Mouse (Mus musculus) hindbrain, embryonic 14.5 days (tissue): Measurements from ENCODE around the gene Gm43518. TPM values are rescaled to one million over a fixed set of nuclear protein-coding genes. Genes with fewer than 3 reads are reported as not detected.

Experiments
- ATAC-seq: fragments of 200-750 bp; cut with Nextera tagmentation; 2 replicates; pipeline ENCODE4 v1.8.0; 2017; ENCODE audit warnings: moderate number of reproducible peaks, mild to moderate bottlenecking, moderate TSS enrichment, moderate library complexity; ENCODE audit not compliant: low FRiP score
- DNase-seq: peaks from one replicate; pipeline ENCODE4 v3.0.0-alpha.2; 2015; ENCODE audit warnings: low spot score
- H3K27ac ChIP-seq: fragments of 300-500 bp; sonication (generic); 2 replicates; pipeline ENCODE4 v1.5.1; 2014; ENCODE audit warnings: mild to moderate bottlenecking, moderate library complexity
- H3K27me3 ChIP-seq: fragments of 300-500 bp; sonication (generic); 2 replicates; pipeline ENCODE4 v1.6.1; 2014; ENCODE audit warnings: mild to moderate bottlenecking, low read length, mixed read lengths; ENCODE audit not compliant: control insufficient read depth, insufficient read depth
- H3K36me3 ChIP-seq: fragments of 300-500 bp; sonication (generic); replicated peaks from 2 replicates; pipeline ENCODE4 v1.6.1; 2014; ENCODE audit not compliant: control insufficient read depth, insufficient read depth
- H3K4me1 ChIP-seq: fragments of 300-500 bp; sonication (generic); replicated peaks from 2 replicates; pipeline ENCODE4 v1.6.1; 2014; ENCODE audit warnings: antibody characterized with exemption, low read length, mixed read lengths; ENCODE audit not compliant: control insufficient read depth, insufficient read depth
- H3K4me2 ChIP-seq: fragments of 300-500 bp; sonication (generic); replicated peaks from 2 replicates; pipeline ENCODE4 v1.6.1; 2014; ENCODE audit warnings: mild to moderate bottlenecking, moderate library complexity
- H3K4me3 ChIP-seq: fragments of 300-500 bp; sonication (generic); replicated peaks from 2 replicates; pipeline ENCODE4 v1.5.1; 2014; ENCODE audit warnings: mild to moderate bottlenecking, low read length
- H3K9ac ChIP-seq: fragments of 300-500 bp; sonication (generic); 2 replicates; pipeline ENCODE4 v1.6.1; 2014
- H3K9me3 ChIP-seq: fragments of 300-500 bp; sonication (generic); 2 replicates; pipeline ENCODE4 v1.6.1; 2016; ENCODE audit warnings: low read length; ENCODE audit not compliant: control insufficient read depth
- WGBS: fragments of 180-500 bp; shearing (Covaris S2); extraction: QIAGEN DNeasy Blood & Tissue Kit; methylation state at CpG from one replicate; pipeline ENCODE4 v1.1.7; 2014; 5-methylcytosine and 5-hydroxymethylcytosine counted together
- polyA plus RNA-seq: library from polyadenylated mRNA; unstranded; fragments of >200 nt; fragmentation: Nextera tagmentation; extraction: Ambion mirVana; gene quantifications from 2 replicates; pipeline ENCODE4 v1.2.1, GENCODE M21; 2014

Gm43518 gene
- polyA plus RNA-seq, 1 experiment from 2014 or later = 2.6 TPM

- Histone ChIP-seq H3K27ac (no peak overlapping the region), H3K9me3 (no peaks in the 10 kb centered on the region), H3K9ac (no peak overlapping the region), H3K36me3 (no peaks in the 10 kb centered on the region), H3K4me1 (peaks cover 10% of the 10 kb centered on the region; the same call in 1 of the 2 replicates), H3K4me3 (no peak overlapping the region), H3K4me2 (no peak overlapping the region), H3K27me3 (peaks cover 9% of the 10 kb centered on the region)
- 83% methylated on average over 9 of the region's 9 CpGs for WGBS
- no peak for ATAC-seq
- DNase-seq = no peak
These were observed 53.5 kb downstream of the Gm43518 start for GRCm38 (mm10) chr5:123980521-123981249.

DNA sequence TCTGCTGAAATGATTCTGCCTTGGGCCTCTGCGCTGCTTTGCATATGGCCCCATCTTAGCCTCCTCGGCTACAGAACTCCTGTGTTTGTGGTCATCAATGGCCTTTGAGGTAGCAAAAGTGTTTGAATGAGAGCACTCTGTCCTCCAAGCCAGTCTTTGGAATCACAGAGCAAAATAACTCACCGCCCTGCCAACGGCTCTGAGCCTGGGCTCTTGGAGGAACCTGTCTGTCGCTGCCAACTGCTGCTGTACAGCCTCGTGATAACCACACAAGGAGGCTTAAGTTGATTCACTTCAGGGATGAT, 54.0 kb downstream of the Gm43518 start:
- H3K36me3 ChIP-seq = no peaks in the 10 kb centered on the region
- H3K27me3 ChIP-seq = peaks cover 4% of the 10 kb centered on the region
- 76% methylated on average over 6 of the region's 6 CpGs for WGBS
- DNase-seq (no peak), ATAC-seq (no peak)
- no peak overlapping the region for H3K9ac ChIP-seq
- H3K4me3 ChIP-seq = no peak overlapping the region
- H3K4me2 ChIP-seq = no peak overlapping the region
- peaks cover 6% of the 10 kb centered on the region; the same call in 1 of the 2 replicates for H3K4me1 ChIP-seq
- no peak overlapping the region for H3K27ac ChIP-seq
- no peaks in the 10 kb centered on the region for H3K9me3 ChIP-seq

DNA sequence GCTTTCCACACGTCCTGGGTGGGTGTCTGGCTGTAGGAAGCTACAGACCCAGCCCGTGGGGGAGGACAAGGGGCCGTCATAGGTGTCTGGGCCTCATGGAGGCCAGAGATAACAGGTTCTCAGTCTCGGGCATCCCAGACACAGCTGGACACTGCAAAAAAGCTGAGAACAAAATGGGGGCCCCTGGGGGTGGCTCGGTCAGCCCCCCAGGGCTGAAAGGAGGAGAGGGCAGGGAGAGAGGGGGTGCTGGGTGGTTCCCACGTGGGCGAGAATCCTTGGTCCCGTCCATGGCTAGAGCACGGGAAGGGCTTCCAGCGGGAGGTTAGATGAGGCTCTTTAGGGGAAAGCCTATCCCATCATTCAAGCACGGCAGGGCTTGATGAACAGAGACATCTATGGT, 55.6 kb downstream of the Gm43518 start:
- H3K27ac ChIP-seq = no peak overlapping the region
- H3K4me3 ChIP-seq = no peak overlapping the region
- H3K9ac ChIP-seq = no peak overlapping the region
- ATAC-seq (no peak), DNase-seq (no peak)
- 80% methylated on average over 11 of the region's 11 CpGs for WGBS
- H3K9me3 ChIP-seq = no peaks in the 10 kb centered on the region
- no peaks in the 10 kb centered on the region for H3K27me3 ChIP-seq
- H3K36me3 ChIP-seq = no peaks in the 10 kb centered on the region
- H3K4me2 ChIP-seq = no peak overlapping the region
- no peaks in the 10 kb centered on the region for H3K4me1 ChIP-seq

- 79% methylated on average over 9 of the region's 9 CpGs for WGBS
These were observed 58.2 kb downstream of the Gm43518 start for GRCm38 (mm10) chr5:123985434-123985833.

DNA sequence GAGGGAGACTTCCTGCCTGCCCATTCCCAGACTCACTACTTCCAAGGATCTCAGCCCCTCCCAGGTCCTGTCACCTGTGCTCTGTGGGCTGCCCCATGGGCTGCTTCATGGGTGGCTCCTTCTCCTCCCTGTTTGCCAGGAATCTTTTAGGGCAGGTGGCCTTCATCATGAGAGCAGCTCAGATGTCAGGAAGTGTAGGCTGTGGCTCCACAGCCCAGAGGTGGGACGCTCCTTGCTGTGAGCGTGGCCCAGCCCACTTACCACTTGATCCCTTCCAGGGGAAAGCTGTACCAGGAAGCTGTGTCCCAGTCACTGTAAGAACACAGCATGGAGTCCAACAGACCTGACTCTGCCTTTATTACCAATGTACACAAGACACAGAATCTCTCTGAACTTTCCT, 59.7 kb downstream of the Gm43518 start:
- Histone ChIP-seq H3K4me3 (no peak overlapping the region), H3K9ac (no peak overlapping the region), H3K27me3 (no peaks in the 10 kb centered on the region), H3K4me1 (peaks cover 5% of the 10 kb centered on the region; the same call in 1 of the 2 replicates), H3K27ac (no peak overlapping the region), H3K36me3 (no peaks in the 10 kb centered on the region; the same call in 1 of the 2 replicates), H3K4me2 (no peak overlapping the region), H3K9me3 (no peaks in the 10 kb centered on the region)
- ATAC-seq (no peak), DNase-seq (no peak)
- WGBS = 75% methylated on average over 2 of the region's 2 CpGs

More at GRCm38 (mm10) chr5:123985434-123985833, 58.2 kb downstream of the Gm43518 start:
- Histone ChIP-seq H3K4me1 (0 out of 2 replicates have a peak, but pooled peaks cover 5% of the 10 kb centered on the region), H3K9ac (no peak overlapping the region), H3K9me3 (no peaks in the 10 kb centered on the region), H3K4me3 (no peak overlapping the region), H3K27ac (no peak overlapping the region), H3K36me3 (no peaks in the 10 kb centered on the region), H3K4me2 (no peak overlapping the region), H3K27me3 (no peaks in the 10 kb centered on the region)
- DNase-seq (no peak), ATAC-seq (no peak)

DNA sequence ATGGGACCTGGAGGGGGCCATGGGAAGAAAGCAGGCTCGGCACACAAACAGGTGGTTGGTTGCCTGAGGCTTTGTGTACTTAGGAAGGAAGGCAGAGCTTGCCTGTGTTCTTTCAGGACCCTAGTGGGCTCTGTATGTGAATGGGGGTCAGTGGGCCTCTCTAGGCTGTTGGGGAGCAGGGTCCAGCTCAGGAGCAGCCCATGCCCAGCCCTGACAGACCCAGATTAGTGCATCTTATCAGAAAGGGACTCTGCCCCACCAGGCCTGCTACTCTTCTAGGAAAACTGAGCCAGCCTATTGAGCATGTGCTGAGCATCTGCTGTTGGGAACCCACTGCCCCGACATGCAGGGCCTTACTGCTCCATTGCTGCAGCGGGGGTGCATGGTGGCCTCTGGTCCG, 60.3 kb downstream of the Gm43518 start:
- DNase-seq (no peak), ATAC-seq (no peak)
- 82% methylated on average over 4 of the region's 4 CpGs for WGBS
- no peaks in the 10 kb centered on the region for H3K9me3 ChIP-seq
- H3K4me1 ChIP-seq = peaks cover 5% of the 10 kb centered on the region; the same call in 1 of the 2 replicates
- H3K9ac ChIP-seq = no peak overlapping the region
- no peaks in the 10 kb centered on the region; the same call in 1 of the 2 replicates for H3K27me3 ChIP-seq
- H3K4me2 ChIP-seq = no peak overlapping the region
- no peak overlapping the region for H3K27ac ChIP-seq
- no peak overlapping the region for H3K4me3 ChIP-seq
- H3K36me3 ChIP-seq = no peaks in the 10 kb centered on the region; the same call in 1 of the 2 replicates

Other genes starting within 250 kb of the Gm43518 start
- 70.7 and 72.9 TPM in 2 replicates for gene Clip1, start 242.8 kb upstream of the Gm43518 start, polyA plus RNA-seq
- gene Zcchc8, start 206.3 kb upstream of the Gm43518 start, polyA plus RNA-seq = 55.5 and 61.0 TPM in 2 replicates
- gene Rsrc2, start 178.0 kb upstream of the Gm43518 start, polyA plus RNA-seq = 118 and 121 TPM in 2 replicates
- 5.0 and 5.8 TPM in 2 replicates for gene Kntc1, start 177.7 kb upstream of the Gm43518 start, polyA plus RNA-seq
- not detected in 2 replicates for gene Hcar2, start 61.9 kb upstream of the Gm43518 start, polyA plus RNA-seq
- 0.51 and 0.64 TPM in 2 replicates for gene Hcar1, start 47.4 kb upstream of the Gm43518 start, polyA plus RNA-seq
- gene Denr, start 20.2 kb upstream of the Gm43518 start, polyA plus RNA-seq = 104 and 111 TPM in 2 replicates
- 5.2 and 5.5 TPM in 2 replicates for gene Ccdc62, start 3.3 kb downstream of the Gm43518 start, polyA plus RNA-seq
- 22.4 and 27.9 TPM in 2 replicates for gene Hip1r, start 46.2 kb downstream of the Gm43518 start, polyA plus RNA-seq
- gene Vps37b, start 104.9 kb downstream of the Gm43518 start, polyA plus RNA-seq = 59.5 and 61.7 TPM in 2 replicates
- gene Abcb9, start 168.4 kb downstream of the Gm43518 start, polyA plus RNA-seq = 13.2 and 14.5 TPM in 2 replicates
- 21.8 and 26.4 TPM in 2 replicates for gene Ogfod2, start 184.9 kb downstream of the Gm43518 start, polyA plus RNA-seq
- 62.6 and 72.1 TPM in 2 replicates for gene Arl6ip4, start 188.7 kb downstream of the Gm43518 start, polyA plus RNA-seq